8 mouse cellular contexts compared by ENCODE assay signal in genomic region chr2:18053951-18054530, GRCm38 (mm10). TPM values are rescaled to one million over a fixed set of nuclear protein-coding genes. Genes with fewer than 3 reads are reported as not detected.
DNase-seq lines count a peak whose midpoint lies in the region; ATAC-seq and TF ChIP-seq lines count a peak whose summit lies in the region.

No protein-coding gene starts in this region.

- no peak for ATAC-seq in limb, embryonic 12.5 days (ENCODE audit: insufficient number of reproducible peaks, insufficient read depth, low FRiP score, low TSS enrichment, low read depth)

- H3K9ac ChIP-seq in limb, embryonic 12.5 days (replicated peaks) = 0 out of 2 replicates have a peak overlapping the region, but pooled peaks have one; percentile 18

- H3K27me3 ChIP-seq in limb, embryonic 12.5 days = no peaks in the 10 kb centered on the region

- WGBS in limb, embryonic 12.5 days = 25% methylated on average over 2 of the region's 2 CpGs

- no peaks in the 10 kb centered on the region for H3K36me3 ChIP-seq in limb, embryonic 12.5 days

- intact Hi-C loops in heart, postnatal 10 days (cut with DNase I) = no loop called here

- H3K4me1 ChIP-seq in embryonic fibroblast, embryonic 13.5 days (ENCODE audit: control insufficient read depth, insufficient read depth, low read length) = peaks cover 5% of the 10 kb centered on the region; the same call in 1 of the 2 replicates
- peaks cover 50% of the 10 kb centered on the region for H3K4me1 ChIP-seq in limb, embryonic 12.5 days (replicated peaks)

- DNase-seq in ovary, adult 18-20 months (ENCODE audit: low spot score) = peak; percentile 67
- no peak for DNase-seq in ovary, postnatal 10 days (ENCODE audit: low spot score)
- peak; percentile 85 for DNase-seq in heart, postnatal 10 days
- no peak for DNase-seq in c-Kit-positive CD71-positive TER-119-positive erythroid progenitor cells, embryonic 14.5 days (ENCODE audit: low spot score)
- no peak for DNase-seq in cerebellum, adult 11 months
- no peak for DNase-seq in thymus, adult 18-20 months

- no peak for TF ChIP-seq CTCF in embryonic fibroblast, embryonic 13.5 days (IDR thresholded peaks at IDR 0.05; ENCODE audit: borderline replicate concordance, insufficient read depth, low read length)

- H3K9me3 ChIP-seq in limb, embryonic 12.5 days = no peaks in the 10 kb centered on the region

- H3K27ac ChIP-seq in embryonic fibroblast, embryonic 13.5 days (ENCODE audit: insufficient read depth, low read length) = 0 out of 2 replicates have a peak overlapping the region, but pooled peaks have one; percentile 14
- peak overlapping the region; percentile 26; the same call in 1 of the 2 replicates for H3K27ac ChIP-seq in limb, embryonic 12.5 days

- no peak for TF ChIP-seq POLR2A in embryonic fibroblast, embryonic 13.5 days (IDR thresholded peaks at IDR 0.05; ENCODE audit: low read depth, low read length)

- no peak overlapping the region; the same call in 1 of the 2 replicates for H3K4me2 ChIP-seq in limb, embryonic 12.5 days

- H3K4me3 ChIP-seq in embryonic fibroblast, embryonic 13.5 days (ENCODE audit: insufficient read depth, low read length) = no peak overlapping the region
- H3K4me3 ChIP-seq in limb, embryonic 12.5 days (replicated peaks) = no peak overlapping the region

RNA-seq across cellular contexts. Expression of gene Mllt10, which starts 1.0 kb away (rescaled TPM):
- 49.3 and 52.0 TPM in 2 replicates for polyA plus RNA-seq in embryonic fibroblast, embryonic 13.5 days (2011; ENCODE audit: insufficient read length, low read depth, missing spikeins)
- total RNA-seq in heart, postnatal 10 days (2021) = 10 to 100 TPM; 40.6 to 43.1 TPM
- 67.7 and 77.6 TPM in 2 replicates for polyA plus RNA-seq in limb, embryonic 12.5 days (2016; fragmentation: Nextera tagmentation; extraction: Ambion mirVana)

RNA-seq across cellular contexts. Expression of gene Skida1, which starts 5.2 kb away (rescaled TPM):
- 4.4 and 8.5 TPM in 2 replicates for polyA plus RNA-seq in embryonic fibroblast, embryonic 13.5 days (2011; ENCODE audit: insufficient read length, low read depth, missing spikeins)
- total RNA-seq in heart, postnatal 10 days (2021) = 1 to 10 TPM; 4.8 to 5.7 TPM
- 13.9 and 14.0 TPM in 2 replicates for polyA plus RNA-seq in limb, embryonic 12.5 days (2016; fragmentation: Nextera tagmentation; extraction: Ambion mirVana)

RNA-seq across cellular contexts. Expression of gene A930004D18Rik, which starts 16.5 kb away (rescaled TPM):
- polyA plus RNA-seq in embryonic fibroblast, embryonic 13.5 days (2011; ENCODE audit: insufficient read length, low read depth, missing spikeins) = 6.4 and 8.6 TPM in 2 replicates
- 1 to 10 TPM; 3.0 to 4.2 TPM for total RNA-seq in heart, postnatal 10 days (2021)
- polyA plus RNA-seq in limb, embryonic 12.5 days (2016; fragmentation: Nextera tagmentation; extraction: Ambion mirVana) = 19.9 and 20.3 TPM in 2 replicates

RNA-seq across cellular contexts. Expression of gene H2al2a, which starts 57.3 kb away (rescaled TPM):
- polyA plus RNA-seq in embryonic fibroblast, embryonic 13.5 days (2011; ENCODE audit: insufficient read length, low read depth, missing spikeins) = not detected in 2 replicates
- not detected for total RNA-seq in heart, postnatal 10 days (2021)
- not detected in 2 replicates for polyA plus RNA-seq in limb, embryonic 12.5 days (2016; fragmentation: Nextera tagmentation; extraction: Ambion mirVana)

Comparison
In these comparisons a context has a peak if more than half of its experiments do, and no peak if none do; other contexts are left out.
1. DNase-seq: peak in ovary, adult 18-20 months (single experiment) and heart, postnatal 10 days (2 of 2); none in ovary, postnatal 10 days (single experiment), c-Kit-positive CD71-positive TER-119-positive erythroid progenitor cells, embryonic 14.5 days (single experiment), cerebellum, adult 11 months (single experiment) and thymus, adult 18-20 months (0 of 2).